Mouse (Mus musculus) A20 (cell line): Measurements from ENCODE around the gene Crybb3.

Source experiments
- DNase-seq: peaks from one replicate; pipeline ENCODE4 v3.0.0-alpha.2; 2011; ENCODE audit warnings: low read depth, low spot score

Crybb3 gene

DNA sequence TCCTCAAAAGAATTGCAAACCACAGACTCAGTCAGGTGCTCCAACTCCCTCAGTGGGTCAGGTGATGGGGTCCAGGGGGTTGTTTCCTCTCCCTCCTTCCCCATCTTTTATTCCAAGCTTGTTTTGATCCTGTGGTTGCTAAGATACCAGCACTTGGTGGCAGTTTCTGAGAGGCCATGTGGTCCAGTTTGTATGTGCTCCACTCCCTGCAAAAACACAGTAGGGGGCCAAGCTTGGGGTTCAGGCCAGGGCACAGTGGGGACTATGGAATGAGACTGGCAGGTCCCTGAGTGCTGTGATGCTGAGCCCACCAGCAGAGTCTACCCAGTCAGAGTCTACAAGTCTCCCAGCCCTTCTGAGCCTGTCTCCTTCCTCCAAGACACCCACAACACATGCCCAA is 31.5 kb downstream of the Crybb3 start:
- DNase-seq: no peak

DNA sequence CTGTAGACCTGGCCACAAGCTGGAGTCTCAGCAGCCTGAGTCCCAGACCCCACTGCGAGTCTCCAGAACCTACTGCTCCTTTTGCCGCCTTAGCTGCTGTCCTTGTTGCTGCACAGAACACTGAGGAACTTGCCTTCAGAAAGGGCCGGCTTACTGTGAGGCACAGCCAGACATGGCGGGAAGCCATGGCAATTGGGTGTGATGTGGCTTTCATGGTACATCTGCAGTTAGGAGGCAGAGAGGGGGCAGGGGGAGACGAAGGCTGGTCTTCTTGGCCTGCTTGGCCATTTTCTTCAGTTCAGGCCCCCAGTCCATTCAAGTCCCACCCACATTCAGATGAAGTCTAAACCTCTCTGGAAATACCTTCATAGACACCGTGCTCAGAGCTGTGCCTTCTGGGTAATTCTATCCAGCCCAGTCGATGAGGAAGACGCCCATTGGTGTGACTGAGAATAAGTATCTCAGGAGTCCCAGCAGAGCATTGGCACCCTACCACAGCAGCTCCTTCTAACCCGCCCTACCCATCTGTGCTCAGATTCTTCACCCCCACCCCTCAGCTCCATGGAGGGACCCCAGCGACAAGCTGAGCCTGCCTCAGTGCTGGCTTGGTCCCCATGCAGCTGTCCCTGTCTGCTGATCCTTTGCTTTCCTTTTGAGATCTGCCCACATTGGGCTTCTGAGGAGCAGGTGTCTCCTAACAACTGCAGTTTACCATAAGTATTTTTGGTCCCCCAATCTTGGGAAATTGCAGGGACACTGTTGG is 35.7 kb downstream of the Crybb3 start:
- no peak for DNase-seq

DNA sequence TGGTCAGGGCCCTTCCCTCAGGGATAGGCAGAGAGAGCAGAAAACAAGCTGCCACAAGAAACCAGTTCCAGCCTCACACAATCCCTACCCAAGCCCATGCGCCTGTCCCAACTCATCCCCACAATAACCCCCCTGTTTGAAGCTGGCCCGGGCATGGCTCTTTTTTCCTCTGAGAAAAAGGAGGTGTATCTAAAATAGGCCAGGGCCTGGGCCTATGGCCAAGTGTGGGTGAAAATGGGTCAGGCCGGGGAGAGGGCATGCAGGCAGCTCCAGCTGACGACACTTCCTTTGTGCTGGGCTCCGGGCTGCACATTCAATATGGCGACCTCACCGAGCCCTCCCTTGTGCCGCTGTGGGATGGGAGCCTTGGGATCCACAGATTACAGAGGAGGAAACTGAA is 37.9 kb downstream of the Crybb3 start:
- DNase-seq: no peak

DNA sequence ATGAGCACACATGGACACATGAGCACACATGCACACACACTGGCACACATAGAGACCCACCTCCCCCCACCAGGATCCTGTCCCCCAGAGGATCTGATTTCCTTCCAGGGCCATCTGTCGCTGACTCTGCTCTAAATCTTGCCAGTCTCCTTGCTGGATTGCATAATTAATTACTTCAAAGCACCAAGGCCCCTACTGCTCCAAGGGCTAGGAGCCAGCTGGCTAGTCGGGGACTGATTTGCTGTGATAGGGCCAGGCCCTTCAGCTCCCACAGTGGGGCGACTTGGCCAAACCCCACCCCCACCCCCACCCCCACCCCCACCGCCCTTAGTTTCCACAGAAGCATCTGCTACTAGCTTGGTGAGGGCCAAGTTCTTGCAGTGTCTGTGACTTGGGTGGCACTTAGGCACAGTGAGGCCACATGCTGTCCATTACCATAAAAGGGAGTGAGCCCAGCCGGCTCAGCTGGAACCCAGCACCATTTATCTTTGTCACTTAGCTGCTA is 39.8 kb downstream of the Crybb3 start:
- no peak for DNase-seq

DNA sequence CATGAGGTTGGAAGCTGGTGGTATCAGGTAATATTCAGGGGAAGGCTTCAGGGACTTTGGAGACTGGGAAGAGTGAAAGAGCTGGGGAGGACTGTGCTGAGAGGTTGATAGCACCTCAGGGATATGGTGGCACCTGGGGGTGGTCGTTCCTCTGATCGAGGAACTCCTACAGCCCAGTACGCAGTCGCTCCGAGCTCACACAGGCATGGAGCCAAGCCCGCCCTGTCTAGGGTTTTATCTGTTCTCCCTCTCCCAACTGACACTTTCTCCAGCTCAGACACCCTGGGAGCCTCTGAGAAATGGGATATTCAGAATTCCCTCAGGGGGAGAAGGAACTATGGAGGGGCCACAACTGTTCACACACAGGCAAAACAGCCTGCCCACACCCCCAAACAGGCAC is 40.6 kb downstream of the Crybb3 start:
- no peak for DNase-seq

DNA sequence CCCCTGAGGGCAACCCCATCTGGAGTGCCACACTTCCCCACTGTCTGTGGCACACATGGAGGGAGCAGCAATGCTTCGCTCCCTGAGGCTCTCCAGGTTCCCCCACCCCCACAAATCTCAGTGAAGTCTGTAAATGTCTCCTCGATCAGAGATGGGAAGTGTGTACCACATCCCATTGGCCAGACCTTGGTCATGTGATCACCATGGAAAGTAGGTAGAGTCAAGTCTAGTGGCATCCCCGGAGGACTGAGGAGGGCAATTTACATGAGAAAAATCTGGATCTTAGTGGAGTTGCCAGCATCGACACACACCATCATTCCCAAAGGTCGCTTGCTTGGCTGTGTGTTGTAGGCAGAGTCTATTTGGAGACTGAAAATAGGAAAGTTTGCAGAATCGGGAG is 42.8 kb downstream of the Crybb3 start:
- DNase-seq: no peak

DNA sequence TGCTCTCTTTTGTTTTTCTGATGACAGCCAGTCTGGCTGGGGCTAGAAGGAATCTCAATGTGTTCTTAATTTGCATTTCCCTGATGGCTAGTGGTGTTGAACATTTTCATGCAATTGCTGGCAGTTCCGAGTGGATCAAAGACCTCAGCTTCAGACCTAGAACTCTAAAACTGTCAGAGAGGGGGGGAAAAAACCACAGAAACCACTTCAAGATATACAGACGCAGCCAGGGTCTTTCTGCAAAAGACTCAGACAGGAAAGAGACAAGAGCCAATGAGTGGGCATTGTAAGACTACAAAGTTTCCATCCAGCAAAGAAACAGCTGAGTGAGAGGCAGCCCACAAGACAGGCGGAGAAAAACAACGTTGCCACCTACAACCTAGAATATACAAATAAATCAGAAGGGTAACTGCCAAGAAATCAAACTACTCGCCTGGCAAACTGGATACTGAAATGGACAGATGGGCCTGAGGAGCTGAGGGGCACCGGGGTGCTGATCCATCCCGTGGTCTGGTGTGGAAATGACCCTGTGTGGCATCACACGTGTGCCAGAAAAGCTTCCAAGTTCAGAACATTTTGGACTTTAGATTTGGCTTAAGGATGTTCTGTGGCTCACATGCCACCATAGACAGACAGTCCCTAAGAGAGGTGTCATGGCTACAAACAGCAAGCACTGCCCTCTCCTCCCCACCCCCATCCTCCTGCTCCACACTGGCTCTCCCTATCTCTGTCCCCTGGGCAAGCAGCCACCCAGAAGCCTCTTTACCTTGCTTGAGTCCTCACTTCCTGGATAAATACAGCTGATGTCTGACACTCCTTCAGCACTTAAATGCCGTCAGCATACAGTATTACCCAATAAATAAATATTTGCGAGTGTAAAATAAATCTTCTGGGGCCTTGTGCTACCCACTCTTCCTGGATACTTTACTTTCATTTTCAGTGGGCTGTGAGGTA is 46.0 kb downstream of the Crybb3 start:
- no peak for DNase-seq

DNA sequence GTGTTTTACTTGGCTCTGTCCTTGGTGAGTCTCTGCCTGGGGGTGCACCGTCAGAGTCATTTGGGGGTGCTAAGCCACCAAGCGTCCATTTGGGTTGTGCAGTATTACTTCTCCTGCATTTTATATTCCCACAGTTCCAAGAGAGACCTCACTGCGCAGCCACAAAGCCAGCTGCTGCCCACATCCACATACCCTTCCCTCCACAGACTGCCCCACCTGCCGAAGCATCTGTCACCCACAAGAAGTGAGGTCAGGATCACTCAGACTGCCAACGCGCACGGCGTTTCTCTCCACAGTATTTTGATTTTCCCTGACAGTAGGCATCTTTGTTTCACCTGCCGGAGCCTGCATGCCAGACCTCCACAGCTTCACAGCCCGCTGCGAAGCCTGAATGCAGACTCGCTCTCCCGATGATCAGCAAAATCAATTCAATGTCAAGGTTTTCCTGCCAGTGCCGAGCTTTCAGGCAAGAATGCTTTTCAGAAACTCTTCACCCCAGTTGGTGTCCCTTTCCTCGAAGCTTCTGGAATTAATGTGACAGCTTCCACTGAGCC is 50.1 kb downstream of the Crybb3 start:
- DNase-seq: no peak

DNA sequence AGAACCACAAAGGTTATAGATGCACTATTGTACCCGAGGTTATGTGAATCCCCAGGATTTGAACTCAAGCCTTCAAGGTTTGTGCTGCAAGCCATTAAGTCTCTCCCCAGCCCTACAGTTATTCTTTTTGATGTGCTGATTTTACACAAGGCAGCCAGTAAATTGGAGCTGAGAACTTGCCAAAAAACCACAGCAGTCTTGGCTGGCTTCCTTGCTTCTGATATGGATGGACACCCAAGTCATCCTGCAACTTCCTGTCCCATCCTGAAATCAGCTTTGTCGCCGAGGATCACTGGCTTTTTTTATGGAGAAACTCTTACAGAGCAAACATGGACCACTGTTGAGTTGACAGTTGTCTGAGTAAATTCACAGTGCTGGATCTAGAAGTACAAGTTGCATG is 51.3 kb downstream of the Crybb3 start:
- no peak for DNase-seq

DNA sequence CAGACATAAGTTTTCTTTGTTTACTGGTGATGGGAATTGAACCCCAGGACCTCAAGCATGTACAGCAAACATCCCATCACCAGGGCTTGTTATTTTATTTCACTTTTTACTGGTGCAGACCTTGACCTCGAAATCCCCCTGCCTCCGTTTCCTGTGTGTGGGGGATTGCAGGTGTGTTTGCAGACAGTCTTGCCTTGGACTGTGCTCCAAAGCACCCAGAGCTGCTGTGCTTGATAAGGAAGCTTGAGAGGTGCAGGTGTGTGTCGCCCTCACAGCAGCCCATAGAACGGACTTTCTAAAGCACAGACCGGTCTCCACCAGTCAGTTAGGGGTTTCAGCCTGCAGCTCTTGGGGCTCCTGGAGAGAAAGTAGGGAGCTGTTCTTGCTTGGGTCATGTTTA is 54.7 kb downstream of the Crybb3 start:
- DNase-seq: no peak
